Comparison of ENCODE assay signal across 23 mouse cellular contexts in the genomic region with DNA sequence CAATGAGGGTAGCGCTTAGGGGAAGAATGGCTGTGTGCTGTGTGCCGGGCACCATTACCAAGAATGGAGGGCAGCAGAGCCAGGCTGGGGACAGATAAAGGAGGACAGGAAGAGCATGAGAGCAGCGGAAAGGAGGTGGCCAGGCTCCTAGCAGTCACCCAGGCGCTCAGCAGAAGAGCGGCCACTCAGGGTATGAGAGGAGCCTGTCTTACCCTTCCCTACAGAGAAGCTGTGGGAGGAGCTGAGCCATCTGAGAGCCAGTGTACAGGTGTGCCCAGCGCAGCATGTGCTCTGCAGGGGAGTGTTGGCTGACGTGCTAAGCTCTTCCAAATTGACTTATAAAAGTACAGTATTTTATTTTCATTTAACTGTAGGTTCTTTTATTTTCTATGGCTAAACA. TPM values are rescaled to one million over a fixed set of nuclear protein-coding genes. Genes with fewer than 3 reads are reported as not detected.
DNase-seq lines count a peak whose midpoint lies in the region; ATAC-seq and TF ChIP-seq lines count a peak whose summit lies in the region.
"Had no signal": no experiment of that assay in that cellular context is flagged by ENCODE, and none has a peak within 500 bp of the region (broad histone marks: within the 10 kb centered on the region; RNA-seq: fewer than 3 reads in every experiment).

No protein-coding gene starts in this region.

- 73% methylated on average over 7 of the region's 7 CpGs for WGBS in limb, embryonic 10.5 days
- 81% methylated on average over 7 of the region's 7 CpGs for WGBS in kidney, embryonic 15.5 days

- DNase-seq in heart, adult 11 months = peak; percentile 79
- no peak for DNase-seq in heart, postnatal 10 days
- DNase-seq in ES-E14 (ENCODE audit: low read depth, low spot score) = no peak
- DNase-seq in limb, embryonic 10.5 days (ENCODE audit: low spot score) = no peak
- no peak for DNase-seq in urinary bladder, postnatal 4 days (ENCODE audit: low spot score in 2 of 2)
- DNase-seq: adrenal gland, adult 8-10 months; adrenal gland, postnatal 14 days; adrenal gland, postnatal 36 days; B cell, adult 2 months; cerebellum, adult 11-12 months; cerebellum, adult 2 months; cerebellum, adult 9-10 months; cerebellum, postnatal 10 days; cerebellum, postnatal 25 days; forebrain, postnatal 0 days had no signal

- no peak overlapping the region for H3K4me2 ChIP-seq in kidney, embryonic 15.5 days
- H3K4me2 ChIP-seq: embryonic facial prominence, embryonic 12.5 days; forebrain, embryonic 13.5 days; forebrain, embryonic 15.5 days had no signal

- H3K9ac ChIP-seq in ES-E14 (ENCODE audit: insufficient read depth, low read depth, low read length, poor library complexity, severe bottlenecking) = 0 out of 2 replicates have a peak overlapping the region, but pooled peaks have one; percentile 31
- no peak overlapping the region for H3K9ac ChIP-seq in kidney, embryonic 15.5 days
- H3K9ac ChIP-seq: embryonic facial prominence, embryonic 12.5 days; forebrain, embryonic 15.5 days; forebrain, postnatal 0 days had no signal

- no peaks in the 10 kb centered on the region for H3K9me3 ChIP-seq in ES-E14 (ENCODE audit: control insufficient read depth, insufficient read depth, low read depth, low read length)
- no peaks in the 10 kb centered on the region for H3K9me3 ChIP-seq in limb, embryonic 10.5 days (replicated peaks)
- H3K9me3 ChIP-seq in kidney, embryonic 15.5 days (replicated peaks) = no peaks in the 10 kb centered on the region
- H3K9me3 ChIP-seq: embryonic facial prominence, embryonic 10.5 days; embryonic facial prominence, embryonic 12.5 days; forebrain, embryonic 13.5 days; forebrain, embryonic 15.5 days had no signal

- H3K4me1 ChIP-seq in ES-E14 (ENCODE audit: control insufficient read depth in 2 of 2, insufficient read depth in 2 of 2, low read length in 2 of 2, poor library complexity in 1 of 2) = peaks cover 0 to 6% of the 10 kb centered on the region in 2 experiments; a peak in 1 of 4 replicates
- peaks cover 16% of the 10 kb centered on the region for H3K4me1 ChIP-seq in limb, embryonic 10.5 days
- peaks cover 13% of the 10 kb centered on the region for H3K4me1 ChIP-seq in kidney, embryonic 15.5 days

- intact Hi-C loops in heart, postnatal 10 days (cut with DNase I) = no loop called here

- in situ Hi-C loops in ES-E14 (cut with MboI; ENCODE audit: low sequenced_read_pairs in 2 of 2, unreplicated experiment in 2 of 2) = no loop called here

- no peaks in the 10 kb centered on the region for H3K27me3 ChIP-seq in limb, embryonic 10.5 days (ENCODE audit: low read depth, poor library complexity, severe bottlenecking)
- H3K27me3 ChIP-seq in kidney, embryonic 15.5 days = no peaks in the 10 kb centered on the region
- H3K27me3 ChIP-seq: CH12.LX; embryonic facial prominence, embryonic 12.5 days; forebrain, embryonic 13.5 days; forebrain, embryonic 15.5 days had no signal

- no peak overlapping the region for H3K27ac ChIP-seq in ES-E14 (ENCODE audit: insufficient read depth, low read depth, low read length, poor library complexity, severe bottlenecking)
- peak overlapping the region; percentile 47; the same call in 1 of the 2 replicates for H3K27ac ChIP-seq in limb, embryonic 10.5 days
- H3K27ac ChIP-seq in kidney, embryonic 15.5 days = no peak overlapping the region
- H3K27ac ChIP-seq: embryonic facial prominence, embryonic 10.5 days; embryonic facial prominence, embryonic 12.5 days; forebrain, embryonic 13.5 days; forebrain, embryonic 15.5 days had no signal

- H3K4me3 ChIP-seq in ES-E14 (ENCODE audit: insufficient read depth in 1 of 2, low read depth in 1 of 2, low read length in 2 of 2, poor library complexity in 1 of 2, severe bottlenecking in 1 of 2) = no peak overlapping the region
- H3K4me3 ChIP-seq in limb, embryonic 10.5 days = no peak overlapping the region
- no peak overlapping the region for H3K4me3 ChIP-seq in kidney, embryonic 15.5 days (replicated peaks)
- H3K4me3 ChIP-seq: embryonic facial prominence, embryonic 12.5 days; forebrain, embryonic 13.5 days; forebrain, embryonic 15.5 days had no signal

- no peak for ATAC-seq in kidney, embryonic 15.5 days (replicated peaks; ENCODE audit: low FRiP score)
- ATAC-seq: activated CD4-positive, CD25-positive, alpha-beta regulatory T cell, adult 4 months; CD4-positive, CD25-positive, alpha-beta regulatory T cell, adult 4 months; forebrain, embryonic 13.5 days; forebrain, embryonic 15.5 days; forebrain, postnatal 0 days had no signal

- no peaks in the 10 kb centered on the region for H3K36me3 ChIP-seq in ES-E14 (ENCODE audit: control insufficient read depth, insufficient read depth, low read length, poor library complexity, severe bottlenecking)
- H3K36me3 ChIP-seq in limb, embryonic 10.5 days = peaks cover 34% of the 10 kb centered on the region
- peaks cover 13% of the 10 kb centered on the region; the same call in 1 of the 2 replicates for H3K36me3 ChIP-seq in kidney, embryonic 15.5 days

TF ChIP-seq in ES-E14, 5 proteins besides CTCF, POLR2A, EP300 and RAD21:
- no peak for TF ChIP-seq HCFC1 (IDR thresholded peaks at IDR 0.05; ENCODE audit: borderline replicate concordance, insufficient read depth, low read length)
- TF ChIP-seq CHD2 (IDR thresholded peaks at IDR 0.05; ENCODE audit: low read depth, low read length) = no peak
- no peak for TF ChIP-seq ZNF384 (IDR thresholded peaks at IDR 0.05; ENCODE audit: low read depth, low read length)
- TF ChIP-seq MAFK (IDR thresholded peaks at IDR 0.05; ENCODE audit: insufficient read depth, low read depth, low read length) = no peak
- TF ChIP-seq ZC3H11A (IDR thresholded peaks at IDR 0.05; ENCODE audit: borderline replicate concordance, low read depth, low read length) = no peak

RNA-seq across cellular contexts. Expression of gene Blvra, which starts 1.7 kb away (rescaled TPM):
- 10 to 100 TPM; 23.0 to 26.1 TPM for total RNA-seq in heart, postnatal 10 days (2021)
- 6.0 and 11.6 TPM in 2 replicates for total RNA-seq in ES-E14 (2012; rRNA removed)
- polyA plus RNA-seq in limb, embryonic 10.5 days (2016; fragmentation: Nextera tagmentation; extraction: Ambion mirVana) = 30.9 and 31.7 TPM in 2 replicates
- polyA plus RNA-seq in kidney, embryonic 15.5 days (2015; fragmentation: Nextera tagmentation; extraction: Ambion mirVana) = 43.6 and 43.7 TPM in 2 replicates
